Mouse (Mus musculus): ENCODE data around the gene Pgls.

DNA sequence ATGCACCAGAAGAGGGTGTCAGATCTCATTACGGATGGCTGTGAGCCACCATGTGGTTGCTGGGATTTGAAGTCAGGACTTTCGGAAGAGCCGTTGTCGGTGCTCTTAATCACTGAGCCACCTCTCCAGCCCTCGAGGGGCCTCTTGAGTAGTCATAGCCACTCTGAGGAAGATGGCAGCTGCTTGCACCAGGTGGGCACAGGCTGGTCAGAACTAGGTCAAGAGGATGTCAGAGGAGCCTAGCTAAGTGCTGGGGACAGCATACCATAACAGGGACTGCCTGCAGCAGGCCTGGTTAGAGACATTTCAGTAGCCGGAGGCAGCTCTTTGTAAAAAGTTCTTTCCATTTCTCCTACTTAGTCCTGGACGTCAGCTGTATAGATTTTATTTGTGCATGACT is 41.2 kb upstream of the Pgls start:
- TF ChIP-seq CTCF (IDR thresholded peaks at IDR 0.05; ENCODE audit: low read depth, low read length) (no peak), GATA1 (IDR thresholded peaks at IDR 0.05; ENCODE audit: borderline replicate concordance, low read length) (no peak), TAL1 (conservative IDR thresholded peaks at IDR 0.05; ENCODE audit: low read depth, low read length) (no peak), POLR2AphosphoS5 (IDR thresholded peaks at IDR 0.05; ENCODE audit: insufficient replicate concordance, low read depth, low read length) (no peak)
